Mouse (Mus musculus): ENCODE data around the gene Avpr2. TPM values are rescaled to one million over a fixed set of nuclear protein-coding genes. Genes with fewer than 3 reads are reported as not detected.

Gene Avpr2
- polyA plus RNA-seq (2017; shearing (Covaris generic)), result 1 to 10 TPM; 2.7 to 3.1 TPM

GRCm38 (mm10) chrX:73891551-73892152 is at the start of gene Avpr2:
TSS of gene Avpr2 (plus strand) at chrX:73892102.

DNA sequence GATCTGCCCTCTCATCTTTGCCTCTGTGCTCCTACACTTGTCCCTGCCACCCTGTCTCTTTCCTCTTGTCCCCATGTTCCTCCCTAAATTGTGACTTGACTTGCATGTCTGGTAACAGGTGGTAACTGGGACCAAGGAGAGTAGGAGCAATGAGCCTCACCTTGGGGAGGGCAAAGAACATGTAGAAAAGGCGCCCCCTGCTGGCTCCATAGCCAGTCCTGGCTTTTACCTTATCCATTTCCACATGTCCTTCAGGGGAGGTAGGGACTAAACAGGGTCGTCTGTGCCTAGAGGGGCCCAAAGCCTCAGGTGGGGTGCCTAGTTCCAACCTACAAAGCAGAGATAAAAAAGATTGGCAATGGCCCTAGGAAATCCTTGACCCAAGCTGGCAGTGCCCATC is 3.8 kb downstream of the Avpr2 start, which contains the start of gene L1cam:
Gene L1cam (minus strand): TSS at position 387 of the 400 bp plus-strand sequence.

DNA sequence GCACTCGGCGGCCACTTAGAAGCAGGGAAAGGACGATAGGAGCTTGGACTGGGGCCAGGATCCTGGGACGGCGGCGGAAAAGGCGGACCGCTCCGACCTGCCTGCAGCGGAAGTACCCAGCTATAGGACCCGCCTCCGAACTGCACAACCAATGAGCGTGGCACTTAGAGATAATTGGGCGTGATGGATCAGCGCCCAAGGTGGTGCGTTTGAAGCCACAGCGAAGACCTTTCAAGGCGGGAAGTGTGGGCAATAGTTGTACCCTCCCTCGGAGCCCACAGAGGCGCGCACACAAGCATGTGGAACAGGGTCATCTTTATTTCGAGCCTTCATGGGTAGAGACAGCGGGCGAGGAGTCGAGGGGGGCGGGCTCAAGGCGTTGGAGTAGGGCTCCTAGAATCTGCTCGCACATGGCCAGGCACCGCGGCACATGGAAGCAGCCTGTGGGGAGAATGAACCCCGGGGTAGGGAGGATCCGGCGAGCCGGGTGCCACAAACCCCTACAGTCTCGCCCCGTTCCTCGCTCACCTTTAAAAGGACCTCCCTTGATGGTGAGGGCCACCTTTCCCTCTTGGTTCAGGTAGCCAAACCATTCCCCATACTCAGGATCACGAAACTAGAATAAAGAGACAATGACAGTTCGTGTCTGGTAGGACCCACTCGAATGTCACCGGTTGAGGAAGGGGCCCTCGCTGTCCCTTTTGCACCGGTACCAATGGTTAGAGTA is 30.1 kb downstream of the Avpr2 start, which contains the start of the genes Arhgap4 and Naa10:
Gene Arhgap4 (minus strand): TSS at position 48 of the 727 bp plus-strand sequence.
Gene Naa10 (minus strand): TSS at position 122 of the 727 bp plus-strand sequence.

GRCm38 (mm10) chrX:73930402-73931062 is 38.6 kb downstream of the Avpr2 start, which contains the start of gene Renbp:
TSS of gene Renbp (minus strand) at chrX:73930850.

Other genes with a start within 250 kb of the Avpr2 start
- 1 to 10 TPM; 1.2 to 3.8 TPM for gene Pnck, start 232.0 kb upstream of the Avpr2 start, polyA plus RNA-seq (2017; shearing (Covaris generic))
- under 1 TPM; 0.18 to 0.76 TPM for gene Slc6a8, start 219.0 kb upstream of the Avpr2 start, polyA plus RNA-seq (2017; shearing (Covaris generic))
- 100 to 1,000 TPM; 306 to 323 TPM for gene Bcap31, start 175.9 kb upstream of the Avpr2 start, polyA plus RNA-seq (2017; shearing (Covaris generic))
- gene Abcd1, start 175.5 kb upstream of the Avpr2 start, polyA plus RNA-seq (2017; shearing (Covaris generic)), result 10 to 100 TPM; 35.5 to 44.6 TPM
- under 1 TPM in 1 of 2 experiments, not detected in 1; 0.06 TPM for gene Plxnb3, start 135.0 kb upstream of the Avpr2 start, polyA plus RNA-seq (2017; shearing (Covaris generic))
- gene Srpk3, start 117.7 kb upstream of the Avpr2 start, polyA plus RNA-seq (2017; shearing (Covaris generic)), result 1 to 10 TPM in 1 of 2 experiments, under 1 TPM in 1; 0.48 to 1.1 TPM
- gene Idh3g, start 105.2 kb upstream of the Avpr2 start, polyA plus RNA-seq (2017; shearing (Covaris generic)), result 100 to 1,000 TPM; 200 to 231 TPM
- 100 to 1,000 TPM; 210 to 242 TPM for gene Ssr4, start 105.1 kb upstream of the Avpr2 start, polyA plus RNA-seq (2017; shearing (Covaris generic))
- under 1 TPM; 0.12 to 0.60 TPM for gene Pdzd4, start 67.1 kb upstream of the Avpr2 start, polyA plus RNA-seq (2017; shearing (Covaris generic))
- 10 to 100 TPM; 10.1 to 16.6 TPM for gene L1cam, start 4.0 kb downstream of the Avpr2 start, polyA plus RNA-seq (2017; shearing (Covaris generic))
- 100 to 1,000 TPM; 174 to 277 TPM for gene Arhgap4, start 29.8 kb downstream of the Avpr2 start, polyA plus RNA-seq (2017; shearing (Covaris generic))
- 100 to 1,000 TPM; 226 to 247 TPM for gene Naa10, start 29.8 kb downstream of the Avpr2 start, polyA plus RNA-seq (2017; shearing (Covaris generic))
- 10 to 100 TPM in 1 of 2 experiments, 1 to 10 TPM in 1; 8.5 to 12.2 TPM for gene Renbp, start 38.7 kb downstream of the Avpr2 start, polyA plus RNA-seq (2017; shearing (Covaris generic))
- 10 to 100 TPM; 25.4 to 45.1 TPM for gene Hcfc1, start 74.3 kb downstream of the Avpr2 start, polyA plus RNA-seq (2017; shearing (Covaris generic))
- gene Irak1, start 131.8 kb downstream of the Avpr2 start, polyA plus RNA-seq (2017; shearing (Covaris generic)), result 100 to 1,000 TPM; 147 to 160 TPM
- not detected for gene Opn1mw, start 235.4 kb downstream of the Avpr2 start, polyA plus RNA-seq (2017; shearing (Covaris generic))
- gene Mecp2, start 243.3 kb downstream of the Avpr2 start, polyA plus RNA-seq (2017; shearing (Covaris generic)), result 10 to 100 TPM; 27.2 to 34.9 TPM

Measured in activated CD4-positive, CD25-positive, alpha-beta regulatory T cell (primary cell).